14 mouse cellular contexts compared by ENCODE assay signal in the genomic region with DNA sequence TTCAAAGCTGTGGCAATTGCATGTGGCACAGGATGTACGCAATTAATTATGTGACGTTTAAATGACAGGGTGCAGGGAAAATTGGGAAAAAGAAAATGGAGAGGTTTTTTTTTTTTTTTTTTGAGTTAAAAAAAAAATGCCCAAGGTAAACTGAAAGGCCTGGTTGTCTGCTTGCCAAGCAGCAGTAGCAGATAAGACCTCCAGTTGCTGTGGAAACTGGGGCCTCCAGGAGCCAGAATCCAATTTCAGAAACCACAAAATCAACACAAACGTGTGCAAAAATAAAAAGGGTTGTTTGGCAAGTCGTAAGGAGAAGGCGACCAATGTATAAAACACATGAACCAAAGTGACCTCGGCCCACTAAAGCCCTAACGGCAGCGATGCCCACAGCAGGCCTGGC.
DNase-seq lines count a peak whose midpoint lies in the region; ATAC-seq and TF ChIP-seq lines count a peak whose summit lies in the region.
"Had no signal": no experiment of that assay in that cellular context is flagged by ENCODE, and none has a peak within 500 bp of the region (broad histone marks: within the 10 kb centered on the region; RNA-seq: fewer than 3 reads in every experiment).

No protein-coding gene starts in this region.

- no peak for TF ChIP-seq POLR2A in liver, adult 2 months (IDR thresholded peaks at IDR 0.05; ENCODE audit: extremely low read depth, insufficient read depth, low read length)

- no peaks in the 10 kb centered on the region for H3K79me2 ChIP-seq in liver, adult 2 months (ENCODE audit: control insufficient read depth, insufficient read depth, low read length)

- H3K27me3 ChIP-seq in liver, adult 2 months (ENCODE audit: control insufficient read depth, insufficient read depth, low read length): no peaks in the 10 kb centered on the region
- no peaks in the 10 kb centered on the region for H3K27me3 ChIP-seq in liver, postnatal 0 days (ENCODE audit: insufficient read depth, low read length)
- H3K27me3 ChIP-seq: heart, embryonic 15.5 days; hindbrain, embryonic 15.5 days; kidney, embryonic 15.5 days; neural tube, embryonic 13.5 days; stomach, embryonic 15.5 days had no signal

- no peak for ATAC-seq in liver, postnatal 0 days

- H3K36me3 ChIP-seq in liver, adult 2 months (ENCODE audit: control insufficient read depth, insufficient read depth, low read length): no peaks in the 10 kb centered on the region
- H3K36me3 ChIP-seq in liver, postnatal 0 days (replicated peaks; ENCODE audit: insufficient read depth, low read length): no peaks in the 10 kb centered on the region
- H3K36me3 ChIP-seq: forebrain, embryonic 10.5 days; heart, embryonic 15.5 days; hindbrain, embryonic 15.5 days; kidney, embryonic 15.5 days; neural tube, embryonic 13.5 days; stomach, embryonic 15.5 days had no signal

- H3K9me3 ChIP-seq in liver, postnatal 0 days (ENCODE audit: low read length): no peaks in the 10 kb centered on the region
- H3K9me3 ChIP-seq: forebrain, embryonic 10.5 days; heart, embryonic 15.5 days; hindbrain, embryonic 15.5 days; kidney, embryonic 15.5 days; neural tube, embryonic 13.5 days; stomach, embryonic 15.5 days had no signal

- 34% methylated on average over 8 of the region's 8 CpGs for WGBS in liver, adult 2 months
- 52% methylated on average over 8 of the region's 8 CpGs for WGBS in liver, postnatal 0 days (ENCODE audit: insufficient replicate concordance)

- H3K4me1 ChIP-seq in liver, adult 2 months (ENCODE audit: control insufficient read depth, insufficient read depth, low read length): peaks cover 4% of the 10 kb centered on the region
- H3K4me1 ChIP-seq in liver, postnatal 0 days (ENCODE audit: insufficient read depth): no peaks in the 10 kb centered on the region
- H3K4me1 ChIP-seq: heart, embryonic 15.5 days; kidney, embryonic 15.5 days; neural tube, embryonic 13.5 days; stomach, embryonic 15.5 days had no signal

- H3K27ac ChIP-seq in liver, adult 2 months (replicated peaks; ENCODE audit: insufficient read depth, low read depth, low read length): no peak overlapping the region
- H3K27ac ChIP-seq in liver, postnatal 0 days (ENCODE audit: low read depth): no peak overlapping the region
- H3K27ac ChIP-seq: forebrain, embryonic 10.5 days; heart, embryonic 15.5 days; hindbrain, embryonic 15.5 days; kidney, embryonic 15.5 days; neural tube, embryonic 13.5 days; stomach, embryonic 15.5 days had no signal

- DNase-seq in liver, adult 2 months (ENCODE audit: extremely low read depth, low read depth, low spot score): peak; percentile 60
- no peak for DNase-seq in liver, postnatal 0 days
- DNase-seq in MEL-GATA-1-ER (ENCODE audit: extremely low read depth, low read depth): peak; percentile 2
- DNase-seq in brain, embryonic 18.5 days (ENCODE audit: low read depth, low spot score): peak; percentile 18
- DNase-seq in lung, postnatal 25 days (ENCODE audit: low spot score): peak; percentile 23
- DNase-seq in cerebellum, adult 11 months: no peak
- no peak for DNase-seq in gastrocnemius, postnatal 10 days

- H3K9ac ChIP-seq in liver, adult 2 months (ENCODE audit: low read depth, low read length): no peak overlapping the region
- no peak overlapping the region for H3K9ac ChIP-seq in liver, postnatal 0 days (replicated peaks)
- H3K9ac ChIP-seq: heart, embryonic 15.5 days; hindbrain, embryonic 15.5 days; kidney, embryonic 15.5 days; neural tube, embryonic 13.5 days; stomach, embryonic 15.5 days had no signal

- no peak overlapping the region for H3K4me2 ChIP-seq in liver, postnatal 0 days (ENCODE audit: low read depth, low read length)
- H3K4me2 ChIP-seq: heart, embryonic 15.5 days; hindbrain, embryonic 15.5 days; kidney, embryonic 15.5 days; midbrain, embryonic 11.5 days; neural tube, embryonic 13.5 days; stomach, embryonic 15.5 days had no signal

- no peak for TF ChIP-seq CTCF in liver, adult 2 months (IDR thresholded peaks at IDR 0.05; ENCODE audit: low read depth, low read length)
- TF ChIP-seq CTCF in liver, postnatal 0 days (IDR thresholded peaks at IDR 0.05; ENCODE audit: low read depth): no peak

- no peak for TF ChIP-seq EP300 in liver, postnatal 0 days (IDR thresholded peaks at IDR 0.05; ENCODE audit: low read depth)

- H3K4me3 ChIP-seq in liver, adult 2 months (ENCODE audit: insufficient read depth, low read depth, low read length): no peak overlapping the region
- no peak overlapping the region for H3K4me3 ChIP-seq in liver, postnatal 0 days (ENCODE audit: low read depth, low read length)
- H3K4me3 ChIP-seq: forebrain, embryonic 10.5 days; heart, embryonic 15.5 days; hindbrain, embryonic 15.5 days; kidney, embryonic 15.5 days; neural tube, embryonic 13.5 days; stomach, embryonic 15.5 days had no signal

Comparison
In these comparisons a context has a peak if more than half of its experiments do, and no peak if none do; other contexts are left out.
1. DNase-seq: peak in liver, adult 2 months (single experiment), MEL-GATA-1-ER (single experiment), brain, embryonic 18.5 days (single experiment) and lung, postnatal 25 days (single experiment); none in liver, postnatal 0 days (single experiment), cerebellum, adult 11 months (single experiment) and gastrocnemius, postnatal 10 days (single experiment).